Mouse (Mus musculus) T-cell, adult 2 months (primary cell): ENCODE data around the gene Dlg5.

Experiments
- DNase-seq: peaks from one replicate; pipeline ENCODE4 v3.0.0; 2022; ENCODE audit warnings: low spot score

Gene Dlg5

DNA sequence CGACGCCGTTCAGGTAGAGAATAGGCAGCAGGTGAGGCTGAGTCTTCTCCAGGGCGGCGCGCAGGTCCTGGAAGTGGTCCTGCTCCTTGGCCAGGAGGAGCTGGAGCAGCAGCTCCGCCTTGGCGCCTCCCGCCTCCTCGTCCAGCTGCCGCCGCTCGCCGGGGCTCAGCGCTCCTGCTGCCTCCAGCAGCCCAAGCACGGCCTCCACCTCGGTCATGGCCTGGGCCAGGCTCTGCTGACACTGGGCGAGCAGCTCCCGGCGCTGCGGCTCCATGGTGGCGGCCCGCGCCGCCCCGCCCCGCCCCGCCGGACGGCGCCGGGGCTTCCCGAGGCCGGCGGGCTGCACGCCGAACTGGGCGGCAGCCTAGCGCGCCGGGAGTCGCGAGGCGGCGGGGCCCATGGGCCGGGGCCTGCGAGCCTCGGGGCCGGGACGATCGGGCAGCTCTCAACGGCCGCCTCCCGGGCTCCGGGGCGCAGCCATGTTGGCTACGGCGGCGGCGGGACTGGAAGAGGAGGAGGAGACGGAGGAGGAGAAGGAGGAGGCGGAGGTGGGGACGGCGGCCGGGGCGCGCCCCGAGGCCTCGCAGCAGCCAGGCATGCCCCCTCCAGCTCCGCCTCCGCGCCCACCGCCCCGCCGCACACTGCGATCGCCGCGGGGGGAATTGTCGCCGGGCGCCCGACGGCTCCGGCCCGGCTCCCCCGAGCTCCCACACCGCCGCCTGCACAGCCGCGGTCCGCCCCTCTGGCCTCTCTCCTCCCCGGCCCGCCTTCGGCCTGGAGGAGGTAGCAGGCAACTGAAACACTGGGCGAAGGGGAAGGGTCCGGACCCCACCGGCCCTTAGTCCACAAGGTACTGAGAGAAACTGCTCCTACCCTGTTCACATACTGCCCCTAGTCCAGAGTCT is at the start of gene Dlg5:
Gene Dlg5 (minus strand): TSS at position 744 of the 905 bp plus-strand sequence.
- DNase-seq, result no peak

DNA sequence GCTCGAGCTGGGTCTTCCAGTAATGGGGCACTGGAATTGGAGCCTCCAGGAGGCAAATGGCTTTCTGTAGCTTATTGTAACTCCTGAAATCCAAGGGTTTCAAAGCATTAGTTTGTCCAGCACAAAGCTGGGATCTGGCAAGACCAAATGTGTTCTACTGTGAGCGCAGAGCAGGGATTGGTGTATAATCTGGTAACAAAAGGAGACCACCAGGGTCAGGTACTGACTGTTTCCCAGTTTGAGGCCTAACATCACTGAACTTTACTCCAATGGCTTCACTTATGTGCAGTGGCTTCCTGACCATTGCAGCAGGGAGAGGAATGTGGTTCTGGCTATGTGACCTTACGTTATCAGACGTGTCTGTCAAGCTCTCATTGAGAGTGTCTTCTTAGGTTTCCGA is 47.9 kb upstream of the Dlg5 start:
- no peak for DNase-seq

DNA sequence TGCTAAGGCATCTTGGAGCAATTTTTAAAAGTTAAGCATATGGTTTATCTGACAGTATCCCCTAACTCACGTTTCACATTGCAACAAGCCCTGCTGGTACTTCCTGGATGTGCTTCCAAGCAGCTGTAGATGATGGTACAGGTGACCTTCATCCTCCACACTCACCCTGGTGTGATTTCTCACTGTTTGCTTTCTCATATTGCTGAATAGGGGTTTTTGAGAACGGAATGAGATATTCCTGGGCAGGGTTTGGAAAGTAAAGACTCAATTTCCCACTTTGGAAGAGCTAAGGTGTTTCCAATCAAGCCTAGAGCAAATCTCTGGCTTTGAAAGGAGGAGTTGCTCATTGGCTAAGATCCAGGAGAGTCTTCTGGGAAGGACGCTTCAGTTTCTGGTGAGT is 47.2 kb upstream of the Dlg5 start, which contains the start of gene E330034G19Rik:
Gene E330034G19Rik (plus strand): TSS at position 301 of the 400 bp plus-strand sequence.
- no peak for DNase-seq

DNA sequence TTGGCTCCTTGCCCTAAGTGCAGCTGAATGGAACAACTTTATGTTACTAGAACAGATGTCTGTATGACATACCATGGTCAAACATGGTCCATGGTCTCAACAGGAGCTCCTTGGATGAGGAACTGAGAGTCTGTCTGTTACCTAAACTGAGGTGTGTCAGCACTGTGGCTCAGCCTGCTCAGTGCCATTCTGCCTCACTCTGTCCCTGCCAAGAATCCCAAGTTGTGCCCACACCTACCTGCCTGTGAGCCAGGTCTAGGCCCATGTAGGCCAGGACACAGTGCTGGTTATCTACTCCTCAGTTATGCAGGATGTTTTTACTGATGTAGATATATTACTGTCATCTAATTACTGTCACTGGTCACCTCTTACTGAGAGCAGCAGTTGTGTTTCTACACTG is 45.0 kb upstream of the Dlg5 start:
- DNase-seq, result no peak

DNA sequence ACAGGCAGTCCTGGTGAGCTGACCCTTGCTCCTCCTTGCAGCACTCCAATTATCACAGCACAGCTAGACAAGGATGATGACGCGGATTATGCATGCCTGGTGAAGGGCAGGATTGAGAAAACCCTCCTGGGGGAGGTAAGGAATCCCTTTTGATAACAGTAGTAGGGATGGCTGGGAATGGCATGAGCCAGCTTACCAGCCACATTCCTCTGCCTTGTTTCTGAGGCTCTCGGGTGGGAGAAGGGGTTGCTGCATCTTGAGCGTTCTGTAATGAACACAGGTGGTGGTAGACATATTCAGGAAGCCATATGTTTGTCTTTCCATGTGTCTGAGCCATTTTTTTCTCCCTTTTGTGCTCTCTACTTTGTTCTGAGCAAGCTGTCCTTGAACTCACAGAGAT is 40.4 kb upstream of the Dlg5 start:
- DNase-seq, result no peak

DNA sequence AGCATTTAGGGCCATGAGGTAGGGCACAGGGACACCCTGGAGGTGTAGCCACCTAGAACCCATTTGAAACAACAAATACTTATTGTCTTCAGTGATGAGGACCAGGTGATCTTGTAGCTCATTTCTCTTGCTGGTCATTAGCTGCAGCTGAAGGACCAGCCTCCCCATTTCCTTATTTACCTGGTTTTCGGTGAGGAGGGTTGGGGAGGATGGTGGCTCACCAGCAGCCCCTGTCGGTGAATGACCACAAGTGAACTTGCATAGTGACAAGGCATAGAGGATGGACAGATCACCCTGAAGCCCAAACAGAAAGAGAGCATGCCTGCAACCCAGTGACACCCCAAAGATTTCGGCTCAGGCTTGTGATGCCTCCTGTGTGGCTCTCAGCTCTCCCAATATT is 36.6 kb upstream of the Dlg5 start:
- no peak for DNase-seq

DNA sequence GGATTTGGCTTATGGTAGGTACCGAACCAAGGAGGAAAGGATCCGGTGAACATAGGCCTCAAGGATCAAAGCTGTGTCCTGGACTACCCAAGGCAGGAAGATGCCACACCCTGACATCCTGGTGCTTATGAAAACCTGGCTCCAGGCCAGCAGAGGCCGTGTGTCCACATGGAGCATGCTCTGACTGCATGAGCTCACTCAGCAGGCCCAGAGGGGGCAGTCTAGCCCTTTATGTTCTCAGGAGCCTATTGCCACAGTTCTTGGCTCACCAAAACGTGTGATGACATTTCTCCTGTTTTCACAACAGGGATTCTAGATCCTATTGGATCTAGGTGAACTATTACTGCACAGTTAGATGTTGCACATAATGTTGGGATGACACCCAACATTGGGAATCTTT is 35.6 kb upstream of the Dlg5 start:
- no peak for DNase-seq

- DNase-seq, result no peak
Measured at GRCm38 (mm10) chr14:24275534-24275933, 29.8 kb upstream of the Dlg5 start.

- DNase-seq, result no peak
Measured at GRCm38 (mm10) chr14:24273575-24273974, 27.9 kb upstream of the Dlg5 start.

- no peak for DNase-seq
Measured at GRCm38 (mm10) chr14:24269571-24269970, 23.9 kb upstream of the Dlg5 start.

- no peak for DNase-seq
Measured at GRCm38 (mm10) chr14:24262915-24263314, 17.2 kb upstream of the Dlg5 start.

DNA sequence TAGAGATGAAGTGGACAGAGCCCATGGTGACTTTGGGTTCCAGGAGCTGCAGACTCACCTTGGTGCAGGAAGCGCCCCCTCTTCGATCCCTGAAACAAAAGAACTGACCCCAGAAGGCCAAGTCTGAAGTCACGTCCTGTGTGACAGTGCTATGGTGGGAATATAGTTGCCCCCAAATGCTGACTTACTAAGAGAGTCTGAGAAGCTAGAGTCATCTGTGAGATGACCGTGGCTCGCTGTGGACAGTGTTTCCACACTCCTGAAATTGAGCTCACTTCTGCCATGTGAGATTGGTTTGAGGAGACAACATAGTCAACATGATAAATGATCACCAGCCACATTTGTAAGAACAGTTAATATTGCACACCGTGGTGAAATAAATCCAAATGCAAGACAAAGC is 16.7 kb upstream of the Dlg5 start:
- DNase-seq, result no peak

DNA sequence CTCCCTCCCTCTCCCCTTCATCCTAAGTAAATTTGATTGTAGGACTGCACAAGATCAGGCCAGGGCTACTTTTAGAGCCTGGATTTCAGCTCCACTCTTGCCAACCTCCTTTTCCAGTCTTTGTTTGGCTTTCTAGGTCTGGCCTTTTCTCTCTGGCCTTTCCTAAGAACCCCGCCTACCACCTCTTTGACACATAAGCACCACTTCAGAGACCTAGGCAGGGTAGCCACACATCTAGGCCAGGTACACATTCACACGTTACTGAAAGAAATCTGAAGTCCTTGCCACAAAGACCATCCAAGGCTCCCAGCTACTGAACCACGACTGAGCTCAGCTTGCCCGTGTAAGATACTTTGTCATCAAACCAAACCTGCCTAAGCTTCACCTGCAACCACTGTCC is 14.7 kb upstream of the Dlg5 start:
- DNase-seq, result no peak

- no peak for DNase-seq
Measured at GRCm38 (mm10) chr14:24255956-24256355, 10.2 kb upstream of the Dlg5 start.

DNA sequence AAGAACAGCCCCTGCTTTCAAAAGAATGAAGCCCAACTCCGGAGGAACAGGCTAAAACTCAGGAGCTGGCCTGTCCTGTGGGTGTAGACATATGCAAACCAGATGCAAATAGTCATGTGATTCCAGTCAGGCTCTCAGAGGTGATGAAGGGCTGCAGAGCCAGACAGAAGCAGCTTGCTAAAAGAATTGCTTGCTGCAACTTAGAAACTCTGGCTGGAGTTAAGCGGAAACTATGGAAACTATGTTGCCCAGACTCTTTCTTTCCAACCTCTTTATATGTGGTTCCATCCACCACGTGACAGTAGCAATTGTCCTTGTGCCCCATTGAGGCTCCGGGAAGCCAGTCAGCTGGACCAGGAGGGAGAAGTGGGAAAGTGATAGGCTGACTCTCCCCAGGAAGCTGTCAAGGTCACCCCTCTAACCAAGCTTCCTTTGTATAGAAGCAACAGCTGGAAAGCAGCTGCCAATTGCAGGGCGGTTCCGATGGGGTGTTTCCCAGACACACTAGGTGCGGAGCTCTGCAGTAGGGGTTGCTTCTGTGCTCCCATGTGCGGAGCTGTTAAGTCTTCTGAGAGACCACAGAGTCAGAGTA is 8.0 kb upstream of the Dlg5 start:
- no peak for DNase-seq

DNA sequence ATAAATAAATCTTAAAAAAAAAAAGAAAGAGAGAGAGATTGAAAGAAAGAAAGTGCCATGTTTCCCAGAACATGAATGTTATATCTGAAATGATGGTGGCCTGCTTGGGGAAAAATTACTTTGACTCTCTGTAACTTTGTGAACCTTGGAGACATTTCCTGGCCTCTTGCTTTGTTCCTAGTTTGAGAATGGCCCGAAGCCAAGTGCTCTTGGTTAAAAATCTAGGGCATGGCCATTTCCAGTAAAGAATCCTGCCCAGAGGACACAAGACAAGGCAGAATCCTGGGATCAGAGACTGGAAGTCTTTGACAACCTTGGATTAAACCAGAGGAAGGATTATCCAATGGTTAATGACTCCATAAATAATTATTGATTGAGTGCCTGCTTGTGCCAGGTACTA is 5.6 kb upstream of the Dlg5 start:
- DNase-seq, result no peak

GRCm38 (mm10) chr14:24249926-24250325 is 4.2 kb upstream of the Dlg5 start:
- no peak for DNase-seq

GRCm38 (mm10) chr14:24244330-24245176 is 1.2 kb downstream of the Dlg5 start:
- no peak for DNase-seq

DNA sequence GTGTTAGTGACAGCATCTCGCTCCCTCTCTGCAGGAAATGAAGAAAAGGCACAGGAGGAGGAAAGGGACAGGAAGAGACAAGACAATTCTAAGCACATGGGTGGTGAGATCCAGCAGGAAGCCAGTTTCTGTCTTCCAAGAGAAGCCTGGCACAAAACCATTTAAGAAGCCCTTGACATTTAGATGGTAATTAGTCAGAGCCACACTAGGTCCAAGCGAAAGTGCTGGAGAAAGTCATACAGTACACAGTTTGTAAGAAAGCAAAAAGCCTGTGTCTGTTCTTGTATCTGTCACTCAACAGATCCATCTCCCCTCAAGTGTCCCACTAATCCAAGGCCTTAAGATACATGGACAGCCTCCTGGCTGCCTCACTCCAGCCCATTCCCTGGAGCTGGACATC is 3.7 kb downstream of the Dlg5 start:
- no peak for DNase-seq

- no peak for DNase-seq
Measured at GRCm38 (mm10) chr14:24240831-24241230, 4.9 kb downstream of the Dlg5 start.

DNA sequence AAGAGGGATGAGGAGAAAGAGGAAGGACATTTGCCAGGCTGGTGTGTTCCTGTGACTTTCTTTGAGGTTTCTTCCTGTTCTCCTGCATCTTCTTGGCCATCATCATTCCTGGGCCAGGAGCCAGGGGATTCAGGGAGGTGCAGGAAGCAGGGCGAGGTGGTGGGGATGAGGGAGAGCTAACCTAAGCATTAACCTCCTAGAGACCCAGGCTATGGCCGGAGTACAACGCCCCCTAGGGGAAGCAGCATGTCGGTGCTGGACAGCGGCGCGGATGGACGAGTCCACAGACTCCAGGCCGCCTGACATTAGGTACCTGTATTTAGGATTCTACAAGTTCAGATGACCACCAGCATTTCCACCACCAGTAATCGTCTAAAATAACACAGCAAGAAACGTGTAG is 6.1 kb downstream of the Dlg5 start:
- DNase-seq, result no peak

DNA sequence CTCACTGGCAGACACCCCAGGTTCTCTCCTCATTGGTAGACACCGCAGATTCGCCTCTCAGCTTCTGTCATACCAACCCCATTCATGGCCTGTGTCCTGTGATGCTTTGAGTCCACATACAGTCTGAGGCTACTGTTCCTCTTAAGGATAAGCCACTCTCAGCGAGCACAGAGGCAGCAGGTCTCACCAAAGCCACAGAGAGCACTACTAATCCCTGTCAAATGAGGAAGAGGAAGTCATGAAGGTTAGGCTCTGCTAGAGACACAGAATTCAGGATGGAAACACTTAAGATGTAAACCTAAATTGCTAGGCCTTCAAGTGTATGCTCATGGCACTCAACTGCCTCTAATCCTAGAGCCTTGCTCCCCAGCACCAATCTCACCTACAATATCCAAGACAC is 9.8 kb downstream of the Dlg5 start:
- no peak for DNase-seq

DNA sequence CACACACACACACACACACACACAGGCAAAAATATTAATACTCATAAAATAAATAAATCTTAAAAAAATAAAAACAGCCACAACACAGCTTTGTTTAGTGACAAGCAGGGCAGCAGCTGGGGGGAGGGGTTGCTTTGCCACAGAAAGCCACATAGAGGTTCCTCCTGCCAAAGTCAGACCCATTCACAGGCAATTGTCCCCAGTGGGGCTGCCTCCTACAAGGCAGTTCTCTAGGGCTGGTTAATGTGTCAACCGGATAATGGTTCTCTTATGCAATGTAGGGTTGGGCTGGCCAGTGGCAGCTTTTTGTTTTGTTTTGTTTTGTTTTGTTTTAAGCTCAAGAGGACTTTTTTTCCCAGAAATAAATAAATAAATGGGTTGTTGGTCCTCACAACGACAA is 11.3 kb downstream of the Dlg5 start:
- DNase-seq, result no peak
